Mouse (Mus musculus): ENCODE results near the gene Gm42674.
A peak's percentile ranks its signal among the peaks of the same experiment; 100 is the strongest.

Gene Gm42674

DNA sequence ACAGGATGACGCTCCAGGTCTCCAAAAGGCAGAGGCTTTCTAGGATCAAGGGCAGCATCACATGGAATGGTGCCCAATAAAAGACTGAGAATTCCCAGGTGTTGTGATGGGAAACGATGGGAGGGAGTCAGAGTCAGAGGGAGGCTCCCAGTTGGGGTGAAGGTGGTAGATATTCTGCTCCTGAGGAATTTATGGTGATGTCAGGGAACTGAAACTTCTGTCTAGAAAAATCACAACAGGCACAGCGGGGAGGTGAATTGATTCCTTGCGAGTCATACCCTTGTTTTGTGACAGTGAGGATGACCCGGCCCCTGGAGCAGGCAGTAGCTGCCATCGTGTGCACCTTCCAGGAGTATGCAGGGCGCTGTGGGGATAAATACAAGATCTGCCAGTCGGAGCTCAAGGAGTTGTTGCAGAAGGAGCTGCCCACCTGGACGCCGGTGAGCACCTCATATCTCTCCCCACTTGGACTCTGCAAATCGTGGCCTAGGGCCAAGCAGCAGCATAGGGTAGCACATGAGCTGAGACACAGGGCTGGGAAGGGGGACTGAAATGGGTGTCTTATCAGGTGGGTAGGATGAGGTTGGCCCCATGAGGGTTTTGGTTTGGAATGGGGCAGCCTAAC, at the start of gene Gm42674:
Gene Gm42674 (plus strand): TSS at position 419 of the 625 bp plus-strand sequence.
- no peak for DNase-seq

DNA sequence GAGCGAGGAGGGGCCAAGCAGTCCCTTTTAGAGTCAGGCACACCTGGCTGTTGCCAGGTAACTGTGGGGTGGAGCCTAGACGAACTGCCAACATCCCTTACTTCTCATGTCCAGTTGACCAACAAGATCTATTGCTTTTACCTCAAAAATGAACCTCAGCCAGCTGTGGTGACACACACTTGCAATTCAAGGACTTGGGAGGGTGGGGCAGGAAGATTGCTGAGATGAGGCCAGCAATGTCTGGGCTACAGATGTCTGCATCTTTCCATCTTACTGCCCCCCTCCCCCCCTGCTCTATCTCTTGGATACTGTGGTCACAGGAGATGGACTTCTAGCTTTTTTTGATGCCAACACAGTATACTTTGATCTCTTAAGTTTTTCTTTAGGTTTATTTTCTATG, 49.5 kb upstream of the Gm42674 start:
- no peak for DNase-seq

DNA sequence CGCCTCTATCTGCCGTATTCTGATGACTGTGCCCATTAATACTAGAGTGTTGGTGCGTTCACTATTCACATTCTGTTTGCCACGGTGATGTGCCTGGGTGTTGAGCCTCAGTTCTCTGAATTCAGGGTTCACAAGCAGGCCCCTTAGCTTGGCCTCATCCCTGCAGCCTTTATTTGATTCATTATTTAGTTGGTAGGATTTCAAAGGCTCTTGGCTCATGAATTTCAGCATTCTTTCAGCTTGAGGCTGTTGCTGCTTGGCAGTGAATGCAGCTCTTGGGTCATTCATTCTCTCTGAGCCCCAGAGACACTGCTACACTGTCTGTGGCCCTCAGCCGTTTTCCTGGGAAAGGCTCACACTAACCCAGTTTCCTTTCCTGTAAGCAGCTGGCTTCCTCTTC, 45.8 kb upstream of the Gm42674 start:
- peak; percentile 15 for DNase-seq

DNA sequence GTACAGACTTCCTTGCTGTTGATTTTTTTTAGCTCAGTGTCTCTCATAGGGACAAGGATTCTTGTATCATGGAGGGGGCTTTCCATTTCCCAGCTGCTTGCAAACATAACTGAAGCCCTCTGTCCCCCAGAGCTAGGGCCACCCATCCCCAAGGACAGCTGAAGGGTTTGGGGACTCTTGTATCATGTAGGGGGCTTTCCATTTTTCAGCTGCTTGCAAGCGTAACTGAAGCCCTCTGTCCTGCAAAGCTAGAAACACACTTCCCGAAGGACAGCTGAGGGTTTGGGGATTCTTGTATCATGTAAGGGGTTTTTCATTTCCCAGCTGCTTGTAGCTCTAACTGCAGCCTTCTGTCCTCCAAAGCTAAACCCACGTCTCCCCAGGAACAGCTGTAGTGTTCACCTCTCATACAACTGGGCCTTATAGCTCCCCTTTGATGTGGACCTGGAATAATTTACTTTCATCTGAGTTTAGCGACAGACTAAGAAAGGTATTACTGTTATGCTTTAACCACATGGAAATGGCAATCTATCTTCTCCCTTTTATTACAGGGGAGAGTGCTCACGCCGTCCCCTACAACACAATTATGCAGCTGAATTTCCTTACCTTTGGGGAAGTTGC, 41.6 kb upstream of the Gm42674 start, which contains the start of gene S100a3:
Gene S100a3 (plus strand): TSS at position 571 of the 621 bp plus-strand sequence.
- DNase-seq = no peak

DNA sequence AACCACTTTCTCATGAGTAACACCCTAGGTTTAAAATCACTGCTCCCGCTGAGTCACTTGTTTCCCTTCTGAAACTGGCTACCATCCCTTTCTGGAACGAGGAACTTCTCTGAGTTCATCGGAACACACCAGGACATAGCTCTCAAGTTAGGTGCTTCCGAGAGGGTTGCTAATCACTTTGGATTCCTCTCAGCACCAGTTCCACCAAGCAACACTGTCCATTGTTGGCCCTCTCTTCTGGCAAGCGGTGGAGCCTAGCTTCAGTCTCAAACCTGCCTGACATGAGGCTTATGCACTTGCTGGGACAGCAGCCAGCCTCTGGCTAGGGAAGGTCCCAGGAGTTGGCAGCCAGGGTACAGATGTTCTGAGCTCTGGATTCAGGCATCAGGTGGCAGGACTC, 27.0 kb upstream of the Gm42674 start:
- no peak for DNase-seq

DNA sequence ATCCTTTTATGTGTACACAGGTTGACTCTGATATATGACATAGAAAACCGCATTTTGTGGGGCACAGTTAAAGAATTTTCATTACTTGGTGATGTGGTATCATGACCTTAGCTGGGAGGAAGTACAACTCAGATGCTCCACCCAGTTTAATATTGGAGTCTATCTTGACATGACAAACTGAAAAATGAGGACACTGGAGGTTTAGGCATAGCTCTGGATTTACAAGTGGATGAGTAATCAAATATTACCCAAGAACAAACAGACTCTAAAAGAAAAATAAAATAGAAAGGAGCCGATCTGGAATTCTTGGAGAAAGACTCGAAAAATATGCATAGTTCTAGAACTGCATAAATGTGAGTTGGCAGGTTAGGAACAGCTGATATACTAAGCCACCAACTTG, 26.4 kb upstream of the Gm42674 start:
- DNase-seq = no peak

DNA sequence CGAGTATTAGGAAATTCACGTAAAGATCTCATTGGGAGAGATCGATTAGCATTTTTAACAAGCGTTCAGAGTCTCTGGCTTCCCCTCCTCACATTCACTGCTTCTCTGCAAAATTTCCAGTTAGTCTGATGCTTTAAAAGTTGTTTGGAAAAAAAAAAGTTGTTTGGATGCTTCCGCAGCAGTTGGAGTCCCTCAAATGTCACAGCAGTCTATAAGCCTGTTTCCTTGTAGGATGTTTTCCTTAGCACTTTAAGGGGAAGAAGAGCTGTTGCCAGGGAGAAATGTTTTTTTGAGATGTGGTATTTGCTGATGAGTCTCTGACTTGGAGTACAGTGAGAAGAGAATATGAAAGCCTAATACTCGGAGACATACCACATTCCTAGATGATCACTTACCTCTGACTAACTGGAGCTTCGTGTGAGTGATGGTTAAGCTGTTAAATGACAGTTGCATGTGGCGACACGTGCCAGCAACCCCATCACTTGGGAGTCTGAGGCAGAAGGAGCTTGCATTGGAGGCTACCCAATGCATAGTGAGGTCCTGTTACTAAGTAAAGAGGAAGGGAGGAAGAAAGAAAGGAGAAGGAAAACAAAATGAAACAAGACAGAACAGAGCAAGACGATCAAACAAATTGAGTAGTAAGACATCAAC, 25.2 kb upstream of the Gm42674 start:
- no peak for DNase-seq

DNA sequence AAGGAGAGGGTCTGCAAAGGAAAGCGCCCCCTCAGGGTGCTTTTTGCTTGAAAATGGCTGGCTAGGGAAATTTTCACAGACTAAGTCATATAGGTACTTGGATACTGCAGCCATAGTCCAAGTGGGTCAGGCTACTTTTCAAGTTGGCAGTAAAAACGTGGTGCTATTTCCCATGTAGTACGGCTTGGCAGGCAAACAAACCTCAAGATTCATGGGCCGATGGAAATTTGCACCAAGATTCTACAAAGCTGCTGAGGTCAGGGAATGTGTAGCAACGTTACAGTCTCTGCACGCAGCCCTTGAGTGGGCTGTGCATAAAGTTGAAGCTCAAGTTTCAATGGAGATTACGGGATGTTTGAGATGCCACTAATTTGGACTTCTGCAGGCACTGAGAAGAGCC, 22.3 kb upstream of the Gm42674 start:
- no peak for DNase-seq

DNA sequence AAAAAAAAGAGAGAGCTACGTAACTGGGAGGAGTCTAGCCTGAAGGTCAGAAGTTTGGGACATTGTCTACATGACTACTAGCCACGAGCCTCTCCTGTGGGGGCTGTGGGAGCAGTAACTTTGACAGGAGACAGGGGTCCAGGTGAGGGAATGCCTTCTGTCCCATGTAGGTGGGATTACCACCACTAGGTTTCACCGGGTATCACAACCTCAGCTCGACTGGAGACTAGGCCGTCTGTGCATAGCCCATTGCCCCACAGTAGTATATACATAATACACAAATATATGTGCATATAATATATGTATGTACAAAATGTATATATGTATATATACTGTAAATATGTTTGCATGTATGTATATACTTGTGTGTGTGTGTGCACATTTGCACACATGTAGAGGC, 20.6 kb upstream of the Gm42674 start:
- no peak for DNase-seq

DNA sequence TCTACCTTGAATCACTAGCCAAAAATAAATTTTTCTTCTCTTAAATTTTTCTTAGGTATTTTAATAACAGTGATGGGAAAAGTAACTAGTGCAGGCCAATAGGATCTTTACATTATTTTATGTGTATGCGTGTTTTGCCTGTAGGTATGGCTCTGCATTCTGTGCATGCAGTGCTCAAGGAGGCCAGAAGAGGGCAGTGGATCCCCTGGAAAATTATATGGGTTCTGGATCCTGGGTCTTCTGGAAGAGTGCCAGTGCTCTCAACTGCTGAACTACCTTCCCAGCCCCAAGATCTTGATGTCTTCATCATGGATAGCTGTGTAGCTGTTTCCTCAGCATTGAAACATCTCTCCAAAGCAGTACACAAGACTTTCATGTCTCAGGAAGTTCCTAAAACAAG, 19.5 kb upstream of the Gm42674 start:
- no peak for DNase-seq

DNA sequence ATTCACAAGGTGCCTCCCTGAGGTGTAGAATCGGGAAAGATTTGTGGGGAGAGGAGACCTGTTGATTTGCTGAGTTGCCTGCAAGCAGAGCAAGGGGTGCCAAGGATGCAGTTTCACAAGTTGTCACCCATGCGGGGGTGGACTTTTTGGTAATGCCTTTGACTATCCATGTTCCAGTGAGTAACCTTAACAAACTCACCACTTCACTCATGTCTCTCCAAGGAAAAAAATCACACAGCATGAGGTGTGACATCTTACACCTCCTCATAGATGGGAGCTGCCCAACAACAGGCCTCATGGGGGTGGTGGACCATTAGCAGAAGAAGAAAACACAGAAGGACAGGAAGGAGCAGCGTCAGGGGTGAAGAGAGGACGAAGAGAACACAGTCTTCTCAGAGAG, 19.1 kb upstream of the Gm42674 start:
- no peak for DNase-seq

DNA sequence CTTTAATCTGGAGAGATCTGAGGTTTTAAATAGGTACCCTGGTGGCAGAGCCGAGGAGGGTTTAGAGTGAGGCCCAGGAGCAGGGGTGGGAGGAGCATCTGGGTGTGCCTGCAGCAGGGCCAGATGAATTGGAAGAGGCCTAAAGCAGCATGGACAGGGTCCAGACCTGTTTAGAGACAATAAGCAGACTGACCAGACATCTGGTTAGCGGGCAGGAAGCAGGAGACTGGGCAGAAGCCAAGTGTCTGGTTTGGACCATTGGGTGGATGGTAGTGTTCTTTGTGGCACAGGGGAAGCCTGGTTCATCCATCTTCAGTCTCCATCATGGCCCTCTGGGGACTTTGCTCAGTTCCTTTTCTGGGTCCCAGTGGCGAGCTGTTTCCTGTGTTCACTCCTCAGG, 17.8 kb upstream of the Gm42674 start:
- DNase-seq = no peak

DNA sequence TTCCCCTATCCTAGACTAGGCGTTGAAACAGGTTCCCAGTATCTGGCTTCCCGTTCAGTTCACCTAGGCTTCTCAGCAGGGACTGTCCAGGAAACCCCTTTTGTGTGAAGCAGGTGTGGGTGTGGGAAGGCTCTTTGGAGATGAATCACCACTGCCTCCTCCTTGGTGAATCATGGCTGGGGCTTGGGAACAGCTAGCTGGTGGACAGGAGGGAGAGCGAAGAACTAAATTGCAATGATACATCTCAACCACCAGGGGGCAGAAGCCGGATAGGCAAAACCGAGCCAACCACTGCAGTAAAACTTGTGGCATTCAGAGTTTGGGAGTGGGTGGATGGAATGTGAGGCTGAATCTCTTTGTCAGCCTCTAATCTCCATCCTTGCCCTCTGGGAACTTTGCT, 16.1 kb upstream of the Gm42674 start:
- peak; percentile 75 for DNase-seq

DNA sequence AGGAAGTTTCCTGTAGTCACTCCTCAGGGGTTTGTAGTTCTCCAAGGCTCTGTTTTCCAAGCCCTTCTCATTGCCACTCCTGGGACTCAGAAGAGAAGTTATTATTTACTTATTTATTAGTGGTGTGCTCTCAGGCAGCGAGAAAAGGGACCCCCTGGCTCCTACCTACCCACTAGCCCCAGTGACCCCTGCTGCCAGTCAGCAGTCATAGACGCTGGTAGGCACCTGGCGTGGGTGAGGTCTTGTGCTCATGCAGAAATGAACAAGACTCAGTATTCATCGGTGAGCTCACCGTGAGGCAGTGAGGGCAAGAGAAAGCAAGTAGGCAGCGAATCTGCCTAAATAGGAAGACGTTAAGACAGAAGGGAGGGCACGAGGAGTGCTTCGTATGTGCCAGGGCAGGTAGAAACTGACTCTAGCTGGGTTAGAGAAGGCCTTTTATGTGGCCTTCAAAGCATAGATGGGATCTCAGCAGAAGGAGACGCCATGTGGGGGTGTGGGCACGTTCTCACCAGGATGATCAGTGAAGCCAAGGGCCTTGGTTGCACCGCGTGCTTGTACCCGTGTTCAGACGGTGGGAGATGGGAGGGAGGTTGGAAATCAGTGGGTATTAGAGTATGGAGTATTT, 15.6 kb upstream of the Gm42674 start:
- no peak for DNase-seq

DNA sequence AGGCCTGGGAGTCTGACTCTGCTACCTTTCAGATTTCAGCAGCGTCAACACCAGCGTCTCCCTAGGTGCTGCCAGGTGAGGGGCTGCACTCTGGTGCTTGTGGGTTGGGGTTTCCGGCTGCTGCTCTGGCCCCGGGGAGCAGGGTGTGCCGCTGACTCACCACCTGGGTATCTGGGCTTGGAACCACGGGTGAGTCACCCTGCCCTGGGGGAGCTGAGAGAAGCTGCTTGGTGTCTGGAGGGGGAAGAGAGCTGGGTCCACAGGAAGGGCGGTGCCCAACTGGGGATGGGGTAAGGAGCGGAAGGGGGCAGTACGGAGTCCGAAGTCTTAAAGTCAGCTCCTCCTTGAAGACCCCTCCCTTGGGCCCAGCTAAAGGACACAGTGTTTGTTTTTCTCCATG, 14.8 kb upstream of the Gm42674 start:
- DNase-seq = no peak

DNA sequence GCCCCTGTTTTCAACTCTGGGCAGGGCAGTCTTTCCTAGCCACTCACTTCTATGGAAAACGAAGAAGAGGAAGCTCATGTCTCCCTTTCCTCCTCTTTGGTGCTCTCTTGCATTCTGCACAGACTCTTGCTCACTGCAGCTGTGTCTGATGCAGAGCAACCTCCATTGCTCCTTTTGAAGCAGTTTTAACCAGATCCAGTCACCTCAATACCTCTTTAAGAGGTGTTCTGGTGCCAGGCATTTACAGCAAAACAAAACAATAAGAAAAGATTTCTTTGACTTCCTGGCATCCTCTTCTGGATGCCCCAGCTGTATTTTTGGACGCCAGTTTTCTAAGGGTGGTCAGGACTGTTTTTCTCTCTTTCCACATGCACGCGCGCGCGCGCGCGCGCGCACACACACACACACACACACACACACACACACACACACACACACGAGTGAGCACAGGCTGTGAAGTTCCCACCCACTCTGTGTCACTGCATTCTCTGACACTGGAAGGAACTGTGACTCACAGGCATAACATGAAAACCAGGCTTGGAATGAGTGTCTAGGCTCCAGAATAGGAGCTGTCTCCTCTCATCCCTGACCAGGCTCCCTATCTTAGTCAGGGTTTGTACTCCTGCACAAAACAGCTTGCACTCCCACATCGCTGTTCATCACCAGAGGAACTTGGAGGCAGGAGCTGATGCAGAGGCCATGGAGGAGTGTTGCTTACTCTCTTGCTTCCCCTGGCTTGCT, 14.2 kb upstream of the Gm42674 start:
- DNase-seq = no peak

DNA sequence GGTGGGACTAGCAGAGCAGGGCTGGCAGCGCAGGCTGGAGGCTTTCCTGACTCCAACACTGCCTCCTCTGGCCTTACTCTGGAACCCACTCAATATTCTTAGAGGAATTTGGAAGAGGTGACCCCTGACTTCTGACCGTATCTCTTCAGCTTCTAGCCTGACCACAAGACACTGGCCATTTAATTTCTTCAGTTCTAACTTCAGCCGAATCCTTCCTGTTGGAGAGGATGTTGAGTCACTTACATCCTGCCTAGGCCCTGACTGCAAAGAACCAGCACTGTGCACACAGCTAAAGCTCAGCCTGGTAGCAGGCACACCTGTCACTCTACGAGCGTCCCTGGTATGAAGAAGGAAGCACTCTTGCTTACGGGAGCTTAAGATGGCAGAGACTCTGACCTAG, 12.3 kb upstream of the Gm42674 start:
- DNase-seq = no peak

DNA sequence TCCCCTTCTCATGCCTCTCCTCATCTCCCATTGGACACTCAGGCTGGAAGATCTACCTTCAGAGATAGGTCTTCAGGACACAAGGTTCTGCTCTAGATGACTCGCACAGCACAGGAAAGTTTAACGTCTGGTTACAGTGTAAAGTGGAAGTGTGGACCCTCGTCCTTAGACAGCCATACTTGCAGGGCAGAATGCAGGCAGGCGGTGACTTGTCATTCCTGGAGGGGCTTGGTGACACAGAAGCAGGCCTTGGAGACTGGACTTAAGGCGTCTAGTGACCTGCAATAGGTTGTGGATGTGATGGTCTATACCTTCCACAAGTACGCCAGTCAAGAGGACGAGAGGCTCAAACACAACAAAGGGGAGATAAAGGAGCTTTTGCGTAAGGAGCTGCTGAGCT, 11.8 kb upstream of the Gm42674 start, which contains the start of gene S100a2:
Gene S100a2 (plus strand): TSS at position 301 of the 400 bp plus-strand sequence.
- DNase-seq = no peak

DNA sequence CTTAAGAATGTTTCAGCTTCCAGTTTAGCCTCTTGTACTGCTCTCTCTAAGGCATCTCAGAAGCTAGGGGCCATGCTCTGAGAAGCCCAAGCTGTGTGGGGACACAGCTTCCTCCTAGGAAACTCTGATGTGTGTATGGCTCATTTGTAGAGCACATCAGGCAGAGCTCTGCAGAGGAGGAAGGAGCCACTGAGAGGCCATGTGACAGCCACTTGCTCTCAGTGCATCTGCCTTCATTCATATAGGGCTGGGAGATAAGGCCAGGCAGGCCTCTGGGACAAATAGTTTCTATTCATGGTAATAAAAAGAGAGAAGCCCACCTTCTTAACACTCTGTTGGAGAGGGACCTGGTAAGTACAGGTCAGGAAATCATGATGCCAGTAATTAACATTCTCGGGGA, 7.2 kb upstream of the Gm42674 start:
- DNase-seq = no peak

DNA sequence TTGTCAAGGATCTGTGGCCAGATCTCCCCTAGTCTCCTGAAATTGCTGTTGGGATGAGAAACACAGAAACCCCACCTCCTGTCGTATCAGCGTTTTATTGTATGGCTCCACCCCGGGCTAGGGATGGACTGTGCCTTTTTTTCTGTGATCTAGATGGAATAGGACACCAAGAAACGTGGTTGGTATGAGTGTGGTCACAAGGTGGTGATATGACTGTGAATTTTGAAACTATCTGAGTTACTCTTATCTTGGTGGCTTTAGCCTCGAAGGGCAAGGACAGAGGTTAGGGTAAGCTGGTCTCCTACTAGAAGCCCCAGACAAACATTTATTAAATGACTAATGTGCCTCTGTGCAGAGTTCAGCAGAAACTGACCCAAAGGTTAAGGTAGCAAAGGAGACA, 6.1 kb upstream of the Gm42674 start:
- no peak for DNase-seq

DNA sequence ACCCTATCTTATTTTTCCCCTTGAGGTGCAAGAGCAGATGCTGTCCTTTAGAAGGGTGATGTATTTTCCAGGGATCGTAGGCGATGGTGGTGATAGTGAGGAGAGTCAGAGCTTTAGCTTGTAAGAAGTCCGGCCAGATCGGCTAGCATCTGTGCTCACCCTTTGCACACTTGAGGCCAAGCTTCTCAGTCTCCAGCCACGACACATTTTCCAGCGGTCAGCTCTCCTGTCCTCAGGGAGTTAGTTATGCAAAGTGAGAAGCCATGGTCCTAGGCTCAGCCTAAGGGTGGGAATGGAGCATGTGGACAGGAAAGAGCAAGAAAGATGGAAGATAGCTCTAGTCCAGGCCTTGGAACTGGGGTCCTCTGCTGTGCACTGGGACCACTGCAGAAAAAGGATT, 4.9 kb upstream of the Gm42674 start:
- DNase-seq = no peak

DNA sequence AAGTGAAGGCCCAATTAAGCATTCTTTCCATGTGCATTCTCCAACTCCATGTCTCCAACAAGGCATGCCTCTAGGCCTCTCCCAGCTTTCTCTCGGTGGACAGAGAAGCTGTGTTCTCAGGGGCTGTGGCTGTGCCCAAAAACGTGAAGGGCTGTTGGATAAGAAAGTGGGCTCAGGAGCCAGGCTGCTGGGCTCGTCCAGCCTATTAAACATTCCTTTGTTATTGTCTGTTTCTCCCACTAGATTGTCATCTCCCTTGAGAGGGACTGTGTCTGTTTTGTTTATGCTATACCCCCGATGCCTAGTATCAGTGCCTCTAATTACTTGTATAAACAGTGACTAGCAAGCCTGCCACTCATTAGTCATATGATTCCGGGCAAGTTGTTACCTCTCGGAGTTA, 4.0 kb upstream of the Gm42674 start:
- DNase-seq = no peak

DNA sequence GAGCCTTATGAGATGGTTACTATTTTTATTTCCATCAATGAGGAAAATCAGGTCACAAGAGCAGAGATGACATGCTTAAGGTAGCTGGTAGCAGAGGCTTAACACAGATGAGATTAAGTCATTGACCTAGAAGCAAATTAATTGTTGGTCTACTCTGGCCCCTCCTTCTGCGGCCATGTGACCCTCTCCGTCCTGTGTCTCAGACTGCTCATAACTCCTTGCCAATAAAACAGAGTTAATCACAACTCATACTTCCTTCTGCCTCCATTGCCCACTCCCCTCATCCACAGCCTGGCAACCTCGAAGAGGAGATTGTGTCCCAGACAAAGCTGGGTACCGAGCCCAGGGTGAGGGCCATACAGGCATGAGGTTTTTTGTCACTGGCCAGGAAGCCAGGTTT, 3.5 kb upstream of the Gm42674 start:
- no peak for DNase-seq

Data from right cerebral cortex, postnatal 25 days (tissue).